Mouse (Mus musculus) cerebellum, adult 8-10 months (tissue): ENCODE results near the gene Ttll7.
A peak's percentile ranks its signal among the peaks of the same experiment; 100 is the strongest.

Source experiments
- DNase-seq: peaks from one replicate; pipeline ENCODE4 v3.0.0; 2022

Ttll7 gene

DNA sequence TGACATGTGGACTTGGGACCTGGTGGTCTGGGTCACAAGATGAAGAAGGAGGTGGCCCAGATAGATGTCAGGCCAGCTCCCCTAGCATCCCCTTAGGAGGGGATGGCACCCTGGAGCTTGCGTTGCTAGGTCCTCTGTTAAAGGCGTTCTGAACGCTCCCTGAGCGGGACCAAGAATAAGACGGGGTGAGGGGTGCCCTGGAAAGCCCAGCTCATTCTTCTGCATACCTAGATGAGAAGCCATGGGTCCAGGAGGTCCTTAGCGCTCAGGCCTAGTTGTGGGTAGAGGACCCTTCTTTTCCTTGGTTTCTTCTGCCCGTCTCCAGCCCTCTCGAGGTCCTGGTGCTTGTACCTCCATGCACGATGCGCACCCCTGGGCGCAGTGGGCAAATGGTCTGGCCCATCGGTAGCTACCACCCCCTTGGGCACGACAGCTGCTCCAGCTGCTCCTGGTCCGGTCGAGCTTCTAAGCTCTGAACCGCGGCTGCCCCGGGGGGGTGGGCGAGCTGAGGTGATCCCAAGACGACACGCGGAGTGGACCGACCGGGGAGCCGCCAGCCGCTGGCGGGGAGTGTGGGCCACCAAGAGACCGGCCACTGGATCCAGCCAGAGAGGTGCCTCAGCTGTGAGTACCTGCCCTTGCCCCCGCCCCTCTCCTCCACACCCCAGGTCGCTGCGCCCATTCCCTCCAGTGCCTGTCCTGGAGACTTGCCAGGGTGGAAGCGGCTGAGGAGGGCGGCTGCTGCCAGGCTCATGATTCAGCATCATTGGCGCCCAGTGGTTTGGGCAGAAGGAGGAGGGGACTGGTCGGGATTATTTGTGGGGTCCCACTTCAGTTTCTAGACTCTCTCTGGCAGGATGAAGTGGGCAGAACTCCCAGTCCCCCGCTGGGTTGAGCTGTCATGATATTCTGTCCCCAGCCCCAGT is at the start of gene Ttll7:
Ttll7 (plus strand) TSS at position 402 of the 926 bp plus-strand sequence.
- DNase-seq, result peak; percentile 79

GRCm38 (mm10) chr3:146812041-146812878 is 39.9 kb upstream of the Ttll7 start:
- DNase-seq, result no peak

DNA sequence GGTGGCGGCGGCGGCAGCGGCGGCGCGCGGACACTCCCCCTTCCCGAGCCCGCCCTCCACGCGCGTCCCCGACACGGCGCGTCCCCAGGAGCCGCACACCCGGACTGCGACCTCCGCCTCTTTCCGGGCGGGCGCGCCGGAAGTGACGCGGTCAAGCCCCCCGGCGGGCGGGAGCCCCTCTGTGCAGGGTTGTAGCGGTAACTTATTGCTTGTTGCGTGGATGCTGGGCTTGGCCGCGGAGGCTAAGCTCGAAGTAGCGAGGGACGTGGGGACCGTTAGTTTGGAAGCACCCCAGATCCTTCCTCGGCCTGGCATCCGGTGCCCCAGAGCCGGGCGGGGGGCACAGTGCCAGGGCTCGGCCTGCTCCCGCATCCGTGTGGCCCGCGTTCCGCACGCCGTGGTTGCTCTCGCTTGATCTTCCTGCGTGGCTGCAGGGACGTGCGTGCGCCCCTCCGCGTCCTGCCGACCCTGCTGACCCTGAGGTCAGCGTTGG is 39.2 kb upstream of the Ttll7 start, which contains the start of gene Prkacb:
Prkacb (minus strand) TSS at position 90 of the 493 bp plus-strand sequence.
- peak; percentile 93 for DNase-seq

DNA sequence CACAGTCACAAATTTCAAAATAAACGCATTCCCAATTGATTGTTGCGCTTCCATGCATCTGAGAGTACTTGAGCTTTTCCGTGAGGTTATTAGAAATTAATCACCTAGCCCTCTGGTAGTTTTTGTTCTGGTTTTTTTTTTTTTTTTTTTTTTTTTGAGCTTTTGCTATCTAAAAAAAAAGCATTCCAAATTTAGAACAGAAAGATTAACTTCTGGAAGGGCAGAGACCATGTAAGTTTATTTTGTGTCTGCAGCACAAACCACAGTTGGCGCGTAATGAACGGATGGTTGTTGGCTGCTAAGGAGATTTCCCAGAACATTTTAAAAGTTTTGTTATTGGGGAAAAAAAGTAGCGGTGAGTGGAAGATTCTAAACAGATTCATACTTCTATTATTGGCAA is 38.5 kb upstream of the Ttll7 start:
- no peak for DNase-seq

DNA sequence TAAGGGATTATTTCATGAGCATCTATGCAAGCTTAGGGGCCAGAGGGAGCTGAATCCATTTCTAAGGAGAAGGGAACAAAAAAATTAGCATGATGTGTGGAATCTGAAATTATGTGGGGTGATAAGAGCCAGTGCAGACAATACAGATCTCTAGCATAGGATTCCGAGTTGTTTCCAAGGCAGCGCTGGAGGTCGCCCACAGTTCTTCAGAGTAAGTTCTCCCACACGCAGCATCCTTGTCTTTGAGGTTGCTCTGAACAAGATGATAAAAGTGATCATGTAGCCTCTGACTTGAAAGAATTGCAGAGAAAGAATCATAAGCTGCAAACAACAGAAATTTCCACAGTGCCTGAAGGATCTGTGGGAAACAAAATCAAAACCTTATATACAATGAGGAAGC is 31.4 kb upstream of the Ttll7 start:
- DNase-seq, result no peak

DNA sequence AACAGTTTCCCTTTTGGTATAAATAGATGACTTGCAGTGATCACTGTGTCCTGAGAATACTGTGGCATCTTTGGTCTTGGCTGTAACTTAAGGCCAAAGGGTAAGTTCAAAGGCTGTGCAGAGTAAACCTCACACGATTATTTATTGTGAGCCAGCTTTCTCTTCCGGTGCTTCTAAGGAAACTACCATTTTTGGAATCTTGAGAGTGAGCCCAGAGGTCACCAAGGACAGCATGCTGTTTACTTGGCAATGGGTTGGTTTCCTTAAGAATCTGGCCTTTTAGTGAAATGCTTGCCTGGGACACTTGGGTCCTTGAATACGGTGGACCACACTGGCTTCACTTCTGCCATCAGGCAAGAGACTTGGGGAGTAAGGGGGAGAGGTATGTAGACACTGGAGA is 9.4 kb upstream of the Ttll7 start:
- DNase-seq, result no peak

GRCm38 (mm10) chr3:146843470-146843869 is 8.7 kb upstream of the Ttll7 start:
- no peak for DNase-seq

DNA sequence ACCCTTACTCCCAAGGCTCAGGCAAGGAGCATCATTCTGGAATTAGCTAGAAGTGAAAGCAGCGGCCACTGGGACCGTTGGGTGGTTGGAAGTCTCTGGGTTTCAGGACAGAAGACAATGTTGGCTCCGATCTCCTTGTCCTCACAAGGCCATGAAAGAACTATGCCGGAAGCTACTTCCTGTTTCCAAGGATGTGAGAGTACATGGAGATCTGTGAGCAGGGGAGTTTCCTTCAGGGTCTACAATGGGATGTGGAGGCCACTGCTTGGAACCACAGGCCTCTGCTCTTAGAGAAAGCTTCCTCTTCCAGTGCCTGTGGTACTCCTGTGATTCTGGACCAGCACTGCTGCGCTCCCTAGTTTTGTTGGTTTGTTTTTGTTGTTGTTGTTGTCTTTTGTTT is 5.9 kb upstream of the Ttll7 start:
- DNase-seq, result no peak

GRCm38 (mm10) chr3:146848112-146848511 is 4.1 kb upstream of the Ttll7 start:
- no peak for DNase-seq

DNA sequence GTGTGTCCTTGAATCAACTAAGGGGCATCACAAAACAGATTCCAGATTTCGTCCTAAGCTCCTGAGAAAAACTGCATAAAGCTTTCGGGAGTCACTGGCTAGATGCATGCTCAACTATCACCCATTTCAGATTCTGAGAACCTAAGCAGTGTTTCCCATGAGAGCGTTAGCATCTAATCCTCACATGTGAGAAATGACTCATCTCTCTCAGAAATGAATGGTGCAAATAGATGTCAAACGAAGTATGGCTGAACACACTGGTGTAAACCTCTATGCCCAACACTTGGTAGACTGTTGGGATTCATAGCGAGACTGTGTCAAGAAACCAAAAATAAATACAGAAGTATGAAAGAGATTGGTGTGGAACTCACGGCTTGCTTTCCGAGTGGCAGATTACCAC is 2.8 kb upstream of the Ttll7 start:
- DNase-seq, result no peak

DNA sequence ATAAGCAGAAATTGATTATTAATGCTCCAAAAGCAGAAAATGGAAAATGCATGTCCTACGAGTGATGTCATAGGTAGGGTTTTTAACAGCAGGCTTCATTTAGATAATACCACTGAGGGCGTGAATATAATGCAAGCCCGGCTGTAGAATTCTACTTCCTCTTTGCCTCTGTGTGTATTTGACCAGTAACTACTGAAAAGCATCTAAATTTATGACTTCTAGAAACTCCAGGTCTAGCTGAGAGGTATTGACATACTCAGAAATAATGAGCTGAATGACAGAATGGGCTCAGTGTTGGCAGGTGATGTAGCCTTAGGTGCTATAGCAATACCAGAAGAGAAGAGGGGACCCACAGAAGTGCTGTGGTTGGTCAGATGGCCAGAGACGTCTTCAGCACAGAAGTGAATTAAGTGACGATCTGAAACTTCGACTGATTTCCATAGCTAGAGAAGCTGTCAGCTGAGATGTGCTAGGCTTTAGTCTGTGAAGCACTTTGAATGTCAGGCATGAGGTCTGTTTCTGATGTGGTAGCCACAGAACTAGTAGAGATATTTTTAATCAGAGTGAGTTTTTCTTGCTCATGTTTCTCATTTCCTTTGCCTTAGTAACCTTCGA is 2.4 kb downstream of the Ttll7 start:
- no peak for DNase-seq

- DNase-seq, result no peak
Observed at GRCm38 (mm10) chr3:146857373-146857772, 5.2 kb downstream of the Ttll7 start.

DNA sequence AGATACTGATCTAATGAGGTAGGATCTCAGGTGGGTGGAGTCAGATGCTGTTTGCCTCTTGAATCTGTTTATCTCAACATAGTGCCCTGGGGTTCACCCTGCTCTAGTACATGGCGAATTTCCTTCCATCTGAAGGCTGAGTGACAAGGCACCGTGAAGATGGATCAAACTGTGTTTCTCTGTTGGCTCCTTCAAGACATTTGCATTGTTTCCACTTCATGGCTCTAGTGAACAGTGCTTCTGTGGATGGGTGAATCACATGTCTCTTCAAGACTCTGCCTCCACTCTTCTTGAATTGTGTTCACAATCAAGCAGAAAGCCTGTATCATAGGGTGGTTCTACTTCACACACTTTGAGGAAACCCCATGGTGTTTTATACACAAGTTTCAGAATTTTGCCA is 8.1 kb downstream of the Ttll7 start:
- DNase-seq, result no peak

- no peak for DNase-seq
Observed at GRCm38 (mm10) chr3:146866563-146866962, 14.4 kb downstream of the Ttll7 start.

GRCm38 (mm10) chr3:146871954-146872353 is 19.8 kb downstream of the Ttll7 start:
- DNase-seq, result no peak

GRCm38 (mm10) chr3:146875929-146876328 is 23.8 kb downstream of the Ttll7 start:
- no peak for DNase-seq

DNA sequence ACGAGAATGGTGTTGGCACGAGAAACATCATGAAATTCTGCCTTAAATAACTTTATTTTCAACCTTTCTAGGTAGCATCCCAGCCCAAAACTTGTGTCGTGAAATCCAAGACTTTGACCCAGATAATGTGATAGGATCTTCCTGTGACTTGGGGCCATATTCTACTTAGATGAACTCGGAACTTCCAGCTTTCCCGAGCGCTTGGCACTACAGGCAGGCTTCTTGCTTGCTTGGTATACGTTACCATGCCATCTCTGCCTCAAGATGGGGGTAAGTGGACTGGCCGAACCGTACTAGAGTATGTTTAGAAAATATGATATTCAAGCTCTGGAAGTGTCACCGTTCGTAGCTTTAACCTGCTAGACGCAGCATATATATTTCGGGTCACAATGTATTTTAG is 41.8 kb downstream of the Ttll7 start:
- DNase-seq, result no peak

GRCm38 (mm10) chr3:146896581-146896980 is 44.4 kb downstream of the Ttll7 start:
- no peak for DNase-seq

- DNase-seq, result no peak
Observed at GRCm38 (mm10) chr3:146900094-146900493, 47.9 kb downstream of the Ttll7 start.

DNA sequence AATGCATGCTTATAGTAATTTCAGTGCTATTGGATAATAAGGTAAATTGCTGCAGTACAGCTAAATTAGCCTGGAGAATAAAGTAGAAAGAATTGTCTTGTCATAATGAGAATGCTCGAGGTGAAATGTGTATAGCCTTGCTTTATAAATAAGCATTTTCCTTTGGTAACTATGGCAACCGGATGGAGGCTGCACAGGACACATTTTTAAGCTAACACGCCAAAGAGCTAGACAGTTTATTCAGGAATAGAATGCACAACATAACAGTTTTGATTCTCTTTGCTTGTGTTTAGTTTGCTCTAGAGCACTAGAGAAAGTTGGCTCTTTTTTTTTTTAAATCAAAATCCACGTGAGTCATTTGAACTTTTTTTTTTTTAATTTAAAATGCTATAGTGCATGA is 49.6 kb downstream of the Ttll7 start:
- no peak for DNase-seq

DNA sequence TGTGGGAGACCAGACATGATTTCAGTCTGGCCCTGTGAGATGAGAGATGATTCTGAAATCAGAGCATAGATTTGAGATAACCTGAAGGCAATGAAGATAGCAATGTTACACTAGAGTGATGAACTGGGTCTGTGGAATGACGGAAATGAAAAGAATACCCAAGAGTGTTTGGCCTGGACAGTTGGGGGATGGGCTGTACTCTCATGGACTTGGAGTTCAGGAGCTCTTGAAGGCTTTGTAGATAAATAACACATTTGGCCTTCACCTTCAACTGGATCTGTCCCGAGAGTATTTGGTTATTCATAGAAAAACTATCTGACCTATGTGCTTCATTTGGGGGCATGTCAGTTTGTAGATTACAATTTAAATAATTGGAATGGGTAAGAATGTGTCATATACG is 53.4 kb downstream of the Ttll7 start:
- no peak for DNase-seq

GRCm38 (mm10) chr3:146908922-146909321 is 56.8 kb downstream of the Ttll7 start:
- no peak for DNase-seq

DNA sequence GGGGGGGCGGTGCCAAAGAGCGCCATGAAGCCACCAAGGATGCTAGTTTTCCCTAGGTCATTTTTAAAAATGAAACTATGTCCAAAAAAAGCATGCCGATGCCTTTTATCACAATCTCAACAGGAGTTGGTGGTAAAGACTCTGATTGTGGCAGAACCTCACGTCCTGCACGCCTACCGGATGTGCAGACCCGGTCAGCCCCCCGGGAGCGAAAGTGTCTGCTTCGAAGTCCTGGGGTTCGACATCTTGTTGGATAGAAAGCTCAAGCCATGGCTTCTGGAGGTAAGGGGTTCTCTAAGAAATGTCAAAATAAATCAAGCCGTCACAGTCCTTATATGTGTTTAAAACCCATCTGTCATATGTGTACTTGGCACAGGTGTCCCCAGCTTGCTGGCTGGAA is 60.9 kb downstream of the Ttll7 start:
- no peak for DNase-seq
